Mouse (Mus musculus) megakaryocyte, adult 5-6 weeks (primary cell): ENCODE measurements around the gene Hck. TPM values are rescaled to one million over a fixed set of nuclear protein-coding genes. Genes with fewer than 3 reads are reported as not detected.

Experiments used
- ATAC-seq: 2 replicates; pipeline ENCODE4 v1.8.0; 2016; ENCODE audit warnings: mild to moderate bottlenecking, inconsistent platforms; ENCODE audit not compliant: poor library complexity, severe bottlenecking
- total RNA-seq, 2 experiments: library from RNA; stranded (forward) in 1 of 2; stranded (reverse) in 1 of 2; fragments of 153-499, 151-499 nt in 1 of 2; fragments of 221-1000, 200-1000 nt in 1 of 2; gene quantifications; 2 replicates each; pipeline versions ENCODE4 v1.2.3 to v1.2.4; 2015 to 2017

The Hck gene
- total RNA-seq, 2 experiments from 2014 or later: 212 to 282 TPM

DNA sequence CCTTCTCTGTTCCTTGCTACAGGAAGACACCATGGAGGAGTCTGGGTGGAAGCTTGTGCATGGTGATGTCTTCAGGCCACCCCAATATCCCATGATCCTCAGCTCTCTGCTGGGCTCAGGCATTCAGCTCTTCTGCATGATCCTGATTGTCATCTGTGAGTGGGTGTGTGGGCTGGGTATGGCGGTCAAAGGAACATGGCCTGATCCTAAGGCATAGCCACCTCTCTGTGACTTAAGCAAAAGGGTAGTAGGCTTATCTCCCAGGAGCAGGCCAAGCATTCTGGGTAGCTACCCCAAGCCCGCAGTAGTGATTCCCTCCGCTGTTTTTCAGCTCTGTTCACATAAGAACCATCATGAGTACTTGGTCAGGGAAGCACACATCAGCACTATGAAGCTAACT is 86.0 kb downstream of the Hck start:
- ATAC-seq: no peak

DNA sequence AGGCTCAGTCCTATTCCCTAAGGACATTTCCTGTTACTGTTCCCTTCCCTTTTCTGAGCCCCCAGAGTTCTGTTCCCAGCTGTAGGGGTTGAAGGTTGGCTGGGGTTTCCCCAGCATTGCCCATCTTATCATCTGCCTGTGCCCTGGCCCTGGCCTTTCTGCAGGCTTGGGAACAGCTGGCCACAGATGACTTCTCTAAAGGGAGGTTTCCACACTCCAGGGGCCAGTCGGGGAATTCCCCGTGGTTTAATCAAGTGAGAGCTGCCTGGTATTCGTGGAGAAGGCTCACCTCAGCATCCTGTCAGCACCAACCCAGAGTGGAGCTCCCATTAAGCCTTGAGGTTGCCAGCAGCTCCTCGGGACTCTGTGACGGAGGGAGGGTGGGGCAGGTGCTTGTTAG is 90.2 kb downstream of the Hck start:
- peak; percentile 22; the same call in 1 of the 2 replicates for ATAC-seq

- ATAC-seq: peak; percentile 97
Observed at GRCm38 (mm10) chr2:153199114-153199513, 90.8 kb downstream of the Hck start.

Other genes starting within 250 kb of the Hck start
- not detected in 2 replicates for gene Mylk2, start 197.1 kb upstream of the Hck start, total RNA-seq (2015)
- gene Mylk2, start 197.1 kb upstream of the Hck start, total RNA-seq (2017): not detected in 2 replicates
- not detected in 2 replicates for gene Foxs1, start 175.3 kb upstream of the Hck start, total RNA-seq (2015)
- gene Foxs1, start 175.3 kb upstream of the Hck start, total RNA-seq (2017): not detected in 2 replicates
- gene Dusp15, start 156.8 kb upstream of the Hck start, total RNA-seq (2015): not detected in 2 replicates
- gene Dusp15, start 156.8 kb upstream of the Hck start, total RNA-seq (2017): not detected in 2 replicates
- gene Ttll9, start 146.0 kb upstream of the Hck start, total RNA-seq (2015): 0.38 TPM in 1 of 2 replicates, not detected in the other
- 0.28 TPM in 1 of 2 replicates, not detected in the other for gene Ttll9, start 146.0 kb upstream of the Hck start, total RNA-seq (2017)
- 34.0 and 38.6 TPM in 2 replicates for gene Pdrg1, start 93.0 kb upstream of the Hck start, total RNA-seq (2015)
- 80.2 and 129 TPM in 2 replicates for gene Pdrg1, start 93.0 kb upstream of the Hck start, total RNA-seq (2017)
- gene Xkr7, start 76.6 kb upstream of the Hck start, total RNA-seq (2015): not detected in 2 replicates
- not detected in 2 replicates for gene Xkr7, start 76.6 kb upstream of the Hck start, total RNA-seq (2017)
- 0.59 TPM in 1 of 2 replicates, not detected in the other for gene Ccm2l, start 42.5 kb upstream of the Hck start, total RNA-seq (2015)
- gene Ccm2l, start 42.5 kb upstream of the Hck start, total RNA-seq (2017): 0.22 TPM in 1 of 2 replicates, not detected in the other
- 50.1 and 56.9 TPM in 2 replicates for gene Tm9sf4, start 52.8 kb downstream of the Hck start, total RNA-seq (2015)
- 78.7 and 85.5 TPM in 2 replicates for gene Tm9sf4, start 52.8 kb downstream of the Hck start, total RNA-seq (2017)
- 5.6 and 6.2 TPM in 2 replicates for gene Tspyl3, start 117.0 kb downstream of the Hck start, total RNA-seq (2015)
- gene Tspyl3, start 117.0 kb downstream of the Hck start, total RNA-seq (2017): 4.0 and 6.5 TPM in 2 replicates
- 40.6 and 43.8 TPM in 2 replicates for gene Plagl2, start 133.0 kb downstream of the Hck start, total RNA-seq (2015)
- gene Plagl2, start 133.0 kb downstream of the Hck start, total RNA-seq (2017): 5.7 and 9.1 TPM in 2 replicates
- 6.2 and 8.1 TPM in 2 replicates for gene Pofut1, start 133.1 kb downstream of the Hck start, total RNA-seq (2015)
- gene Pofut1, start 133.1 kb downstream of the Hck start, total RNA-seq (2017): 12.2 and 12.8 TPM in 2 replicates
- gene Kif3b, start 182.9 kb downstream of the Hck start, total RNA-seq (2015): 13.2 and 16.5 TPM in 2 replicates
- gene Kif3b, start 182.9 kb downstream of the Hck start, total RNA-seq (2017): 23.5 and 30.2 TPM in 2 replicates
- 29.3 and 40.6 TPM in 2 replicates for gene Asxl1, start 237.4 kb downstream of the Hck start, total RNA-seq (2015)
- 30.9 and 35.4 TPM in 2 replicates for gene Asxl1, start 237.4 kb downstream of the Hck start, total RNA-seq (2017)